Comparison of ENCODE assay signal across 10 mouse cellular contexts in the genomic region with DNA sequence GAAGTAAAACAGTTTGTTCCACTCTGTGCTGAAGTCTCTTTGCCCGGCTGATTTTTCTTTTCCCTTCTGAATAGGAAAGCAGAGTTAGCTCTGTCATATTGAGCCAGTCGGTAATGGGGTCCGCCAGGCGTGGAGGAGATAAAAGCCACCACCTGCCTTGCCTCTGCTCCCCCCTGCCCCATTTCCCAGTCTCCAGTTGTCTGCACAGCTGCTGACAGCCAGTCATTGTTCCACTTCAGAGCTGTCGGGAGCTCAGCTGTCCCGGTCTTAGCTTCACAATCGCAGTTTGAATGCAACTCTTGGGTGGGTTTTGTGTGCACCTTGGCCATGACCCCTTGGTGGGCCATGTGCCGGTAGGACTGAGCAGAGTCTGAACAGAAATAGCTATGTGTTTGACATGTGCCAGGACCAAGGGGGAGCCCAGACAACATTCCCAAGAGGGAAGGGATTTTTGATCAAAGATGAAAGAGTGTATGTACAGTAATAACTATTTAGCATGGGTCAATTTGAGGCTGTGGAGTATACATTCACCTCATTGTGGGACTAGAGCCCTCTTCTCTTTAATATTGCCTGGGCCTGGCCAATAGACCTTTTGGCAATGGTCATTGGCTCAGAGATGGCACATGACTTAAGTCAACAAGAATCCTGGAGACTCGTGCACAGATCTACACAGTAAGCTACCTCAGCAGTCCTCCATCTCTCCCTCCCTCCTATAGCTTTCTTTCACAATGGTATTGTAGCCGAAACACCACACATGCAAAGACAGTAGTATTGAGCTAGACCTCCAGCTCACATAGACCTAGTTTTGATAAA.
A peak's percentile ranks its signal among the peaks of the same experiment; 100 is the strongest.
DNase-seq lines count a peak whose midpoint lies in the region; ATAC-seq and TF ChIP-seq lines count a peak whose summit lies in the region.
"Had no signal": no experiment of that assay in that cellular context is flagged by ENCODE, and none has a peak within 500 bp of the region (broad histone marks: within the 10 kb centered on the region; RNA-seq: fewer than 3 reads in every experiment).

No protein-coding gene starts in this region.

- no peak for TF ChIP-seq POLR2A in cerebellum, adult 2 months (IDR thresholded peaks at IDR 0.05; ENCODE audit: borderline replicate concordance, insufficient read depth, low read length)

- WGBS in neural tube, embryonic 11.5 days, result 41% methylated on average over 10 of the region's 10 CpGs
- WGBS in forebrain, embryonic 15.5 days, result 21% methylated on average over 10 of the region's 10 CpGs
- 34% methylated on average over 10 of the region's 10 CpGs for WGBS in midbrain, embryonic 10.5 days
- WGBS in cerebellum, adult 2 months, result 61% methylated on average over 10 of the region's 10 CpGs

- DNase-seq in neural tube, embryonic 11.5 days (ENCODE audit: low spot score), result peak; percentile 60
- no peak for DNase-seq in neural tube, embryonic 10.5 days (ENCODE audit: extremely low spot score, low spot score)
- DNase-seq in midbrain, embryonic 10.5 days (ENCODE audit: low spot score), result peak; percentile 74
- DNase-seq in cerebellum, adult 2 months, result no peak
- no peak for DNase-seq in frontal cortex, postnatal 36 days (ENCODE audit: low spot score in 2 of 2)
- no peak for DNase-seq in lung, postnatal 4 days
- DNase-seq: adrenal gland, postnatal 14 days; layer of hippocampus, postnatal 36 days; lung, embryonic 14.5 days had no signal

- no peaks in the 10 kb centered on the region for H3K9me3 ChIP-seq in neural tube, embryonic 11.5 days (ENCODE audit: control insufficient read depth, low read length)
- no peaks in the 10 kb centered on the region for H3K9me3 ChIP-seq in forebrain, embryonic 15.5 days
- H3K9me3 ChIP-seq in midbrain, embryonic 10.5 days (replicated peaks), result no peaks in the 10 kb centered on the region

- ATAC-seq in neural tube, embryonic 11.5 days (ENCODE audit: insufficient read depth, low FRiP score, low TSS enrichment), result peak; percentile 85
- peak; percentile 78 for ATAC-seq in forebrain, embryonic 15.5 days (replicated peaks)

- H3K9ac ChIP-seq in neural tube, embryonic 11.5 days (ENCODE audit: low read length), result no peak overlapping the region
- H3K9ac ChIP-seq in forebrain, embryonic 15.5 days (replicated peaks), result no peak overlapping the region
- H3K9ac ChIP-seq: lung, embryonic 14.5 days had no signal

- no peak for TF ChIP-seq CTCF in cerebellum, adult 2 months (IDR thresholded peaks at IDR 0.05; ENCODE audit: borderline replicate concordance, insufficient read depth, low read depth, low read length)

- no peaks in the 10 kb centered on the region for H3K36me3 ChIP-seq in neural tube, embryonic 11.5 days (ENCODE audit: control insufficient read depth, insufficient read depth, low read length)
- no peaks in the 10 kb centered on the region for H3K36me3 ChIP-seq in forebrain, embryonic 15.5 days
- H3K36me3 ChIP-seq in midbrain, embryonic 10.5 days, result no peaks in the 10 kb centered on the region

- H3K27ac ChIP-seq in neural tube, embryonic 11.5 days (ENCODE audit: low read depth, low read length), result no peak overlapping the region
- no peak overlapping the region for H3K27ac ChIP-seq in forebrain, embryonic 15.5 days (replicated peaks)
- H3K27ac ChIP-seq in midbrain, embryonic 10.5 days (replicated peaks), result peak overlapping the region; percentile 81
- H3K27ac ChIP-seq in cerebellum, adult 2 months (ENCODE audit: insufficient read depth, low read length), result no peak overlapping the region

- no peaks in the 10 kb centered on the region for H3K27me3 ChIP-seq in neural tube, embryonic 11.5 days (ENCODE audit: control insufficient read depth, insufficient read depth, low read length)
- H3K27me3 ChIP-seq in forebrain, embryonic 15.5 days, result no peaks in the 10 kb centered on the region
- H3K27me3 ChIP-seq in midbrain, embryonic 10.5 days (ENCODE audit: low read depth, poor library complexity, severe bottlenecking), result no peaks in the 10 kb centered on the region
- H3K27me3 ChIP-seq in cerebellum, adult 2 months (ENCODE audit: control insufficient read depth, insufficient read depth, low read length), result no peaks in the 10 kb centered on the region

- H3K4me3 ChIP-seq in neural tube, embryonic 11.5 days (ENCODE audit: low read depth, low read length), result no peak overlapping the region
- no peak overlapping the region for H3K4me3 ChIP-seq in forebrain, embryonic 15.5 days
- H3K4me3 ChIP-seq in midbrain, embryonic 10.5 days, result no peak overlapping the region
- no peak overlapping the region for H3K4me3 ChIP-seq in cerebellum, adult 2 months (replicated peaks; ENCODE audit: insufficient read depth, low read depth, low read length)

- H3K4me2 ChIP-seq in neural tube, embryonic 11.5 days (ENCODE audit: low read depth), result no peak overlapping the region
- H3K4me2 ChIP-seq in forebrain, embryonic 15.5 days (replicated peaks), result no peak overlapping the region
- H3K4me2 ChIP-seq: lung, embryonic 14.5 days had no signal

- H3K4me1 ChIP-seq in neural tube, embryonic 11.5 days (ENCODE audit: control insufficient read depth, insufficient read depth, low read length), result no peaks in the 10 kb centered on the region
- H3K4me1 ChIP-seq in forebrain, embryonic 15.5 days, result 0 out of 2 replicates have a peak, but pooled peaks cover 4% of the 10 kb centered on the region
- peaks cover 31% of the 10 kb centered on the region for H3K4me1 ChIP-seq in midbrain, embryonic 10.5 days
- H3K4me1 ChIP-seq in cerebellum, adult 2 months (ENCODE audit: control insufficient read depth, insufficient read depth, low read length), result no peaks in the 10 kb centered on the region

Comparison
In these comparisons a context has a peak if more than half of its experiments do, and no peak if none do; other contexts are left out.
1. DNase-seq: peak in neural tube, embryonic 11.5 days (single experiment) and midbrain, embryonic 10.5 days (single experiment); none in neural tube, embryonic 10.5 days (single experiment), cerebellum, adult 2 months (0 of 2), frontal cortex, postnatal 36 days (0 of 2) and lung, postnatal 4 days (0 of 2).